Mouse (Mus musculus): ENCODE measurements around the gene Gm20388.

Gm20388 gene

GRCm38 (mm10) chr8:121271542-121271941, 1360.9 kb downstream of the Gm20388 start:
- no peak for DNase-seq (ENCODE audit: low read depth, low spot score)

- DNase-seq (ENCODE audit: low read depth, low spot score): no peak
Measured at GRCm38 (mm10) chr8:121273195-121273594, 1362.6 kb downstream of the Gm20388 start.

GRCm38 (mm10) chr8:121273620-121274019, 1363.0 kb downstream of the Gm20388 start:
- DNase-seq (ENCODE audit: low read depth, low spot score): no peak

- DNase-seq (ENCODE audit: low read depth, low spot score): no peak
Measured at GRCm38 (mm10) chr8:121280414-121280813, 1369.8 kb downstream of the Gm20388 start.

GRCm38 (mm10) chr8:121289346-121289745, 1378.7 kb downstream of the Gm20388 start:
- DNase-seq (ENCODE audit: low read depth, low spot score): no peak

- DNase-seq (ENCODE audit: low read depth, low spot score): no peak
Measured at GRCm38 (mm10) chr8:121290547-121290946, 1379.9 kb downstream of the Gm20388 start.

GRCm38 (mm10) chr8:121293418-121293817, 1382.8 kb downstream of the Gm20388 start:
- no peak for DNase-seq (ENCODE audit: low read depth, low spot score)

GRCm38 (mm10) chr8:121294234-121295108, 1383.8 kb downstream of the Gm20388 start:
- no peak for DNase-seq (ENCODE audit: low read depth, low spot score)

GRCm38 (mm10) chr8:121296082-121296481, 1385.4 kb downstream of the Gm20388 start:
- DNase-seq (ENCODE audit: low read depth, low spot score): no peak

GRCm38 (mm10) chr8:121296597-121296996, 1386.0 kb downstream of the Gm20388 start:
- DNase-seq (ENCODE audit: low read depth, low spot score): no peak

GRCm38 (mm10) chr8:121297299-121297698, 1386.7 kb downstream of the Gm20388 start:
- no peak for DNase-seq (ENCODE audit: low read depth, low spot score)

GRCm38 (mm10) chr8:121300066-121300465, 1389.4 kb downstream of the Gm20388 start:
- no peak for DNase-seq (ENCODE audit: low read depth, low spot score)

- DNase-seq (ENCODE audit: low read depth, low spot score): peak; percentile 14
Measured at GRCm38 (mm10) chr8:121300501-121301411, 1390.1 kb downstream of the Gm20388 start.

GRCm38 (mm10) chr8:121301431-121301830, 1390.8 kb downstream of the Gm20388 start:
- DNase-seq (ENCODE audit: low read depth, low spot score): peak; percentile 16

GRCm38 (mm10) chr8:121301978-121302649, 1391.5 kb downstream of the Gm20388 start:
- no peak for DNase-seq (ENCODE audit: low read depth, low spot score)

- no peak for DNase-seq (ENCODE audit: low read depth, low spot score)
Measured at GRCm38 (mm10) chr8:121307723-121308122, 1397.1 kb downstream of the Gm20388 start.

GRCm38 (mm10) chr8:121310976-121311819, 1400.6 kb downstream of the Gm20388 start:
- no peak for DNase-seq (ENCODE audit: low read depth, low spot score)

GRCm38 (mm10) chr8:121313458-121313857, 1402.8 kb downstream of the Gm20388 start:
- DNase-seq (ENCODE audit: low read depth, low spot score): no peak

GRCm38 (mm10) chr8:121314036-121314435, 1403.4 kb downstream of the Gm20388 start:
- no peak for DNase-seq (ENCODE audit: low read depth, low spot score)

- no peak for DNase-seq (ENCODE audit: low read depth, low spot score)
Measured at GRCm38 (mm10) chr8:121315569-121315968, 1404.9 kb downstream of the Gm20388 start.

GRCm38 (mm10) chr8:121316009-121316408, 1405.4 kb downstream of the Gm20388 start:
- no peak for DNase-seq (ENCODE audit: low read depth, low spot score)

All from CD4-positive helper T cell, adult 2 months (primary cell).